Mouse (Mus musculus) embryo, embryonic 10.5 days (tissue): ENCODE measurements around the gene Hsf4.
"Not testable (repeated sequence)": the region's sequence is repeated elsewhere in the genome, so short reads cannot be mapped to it uniquely, and the experiment has no call there.

Experiments
- DNase-seq: peaks from one replicate; pipeline ENCODE4 v3.0.0-alpha.2; 2015; ENCODE audit warnings: low spot score

The Hsf4 gene

DNA sequence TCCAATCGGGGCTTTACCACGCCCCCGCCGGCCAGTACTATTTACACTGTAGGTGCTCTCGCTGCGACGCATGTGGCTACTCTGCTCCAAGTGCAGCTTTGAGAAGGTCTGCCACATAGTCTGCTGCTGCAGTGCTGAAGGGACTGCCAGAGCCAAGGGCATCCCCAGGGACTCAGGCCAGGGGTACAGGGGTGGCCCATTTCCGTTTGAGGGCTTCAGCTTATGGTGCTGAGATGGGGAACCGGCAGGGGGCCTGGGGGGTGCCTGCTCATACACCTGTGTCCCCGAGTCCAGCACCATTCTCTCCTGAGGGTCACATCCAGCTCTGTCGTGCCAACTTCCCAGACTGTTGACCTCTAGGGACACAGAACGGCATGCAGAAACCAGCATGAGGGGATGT is 15.9 kb downstream of the Hsf4 start:
- DNase-seq = no peak

DNA sequence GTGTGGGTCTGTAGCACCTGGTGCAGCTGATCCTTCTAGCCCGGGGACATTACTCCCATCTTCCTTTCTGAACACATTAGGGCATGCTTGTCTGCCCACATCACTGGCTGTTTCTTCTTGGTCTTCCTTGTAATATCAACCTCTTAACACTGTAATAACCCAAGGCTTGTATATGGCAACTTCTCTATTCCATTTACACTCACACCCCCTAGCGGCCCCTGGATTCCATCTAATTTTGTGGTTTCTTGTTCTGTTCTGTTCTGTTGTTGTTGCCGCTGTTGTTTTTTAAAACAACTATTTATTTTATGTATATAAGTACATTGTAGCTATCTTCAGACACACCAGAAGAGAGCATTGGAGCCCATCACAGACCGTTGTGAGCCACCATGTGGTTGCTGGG is 17.3 kb downstream of the Hsf4 start:
- DNase-seq = no peak

DNA sequence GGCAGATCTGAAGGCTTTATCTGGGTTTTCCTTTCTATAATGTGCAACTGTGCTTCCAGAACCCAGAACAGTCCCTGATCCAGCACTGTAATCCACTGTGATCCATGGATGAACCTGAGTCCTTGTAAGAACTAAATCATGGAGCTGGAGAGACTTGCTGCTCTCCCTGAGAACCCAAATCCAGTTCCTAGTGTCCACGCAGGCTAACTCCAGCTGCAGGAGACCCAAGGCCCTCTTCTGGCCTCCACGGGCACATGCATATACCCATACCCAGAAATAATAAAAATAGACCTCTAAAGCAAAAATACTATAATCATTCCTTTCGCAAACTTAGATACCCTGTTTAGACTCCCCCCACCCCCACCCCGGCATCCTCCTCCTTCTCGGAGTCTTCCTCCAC is 18.6 kb downstream of the Hsf4 start:
- no peak for DNase-seq

DNA sequence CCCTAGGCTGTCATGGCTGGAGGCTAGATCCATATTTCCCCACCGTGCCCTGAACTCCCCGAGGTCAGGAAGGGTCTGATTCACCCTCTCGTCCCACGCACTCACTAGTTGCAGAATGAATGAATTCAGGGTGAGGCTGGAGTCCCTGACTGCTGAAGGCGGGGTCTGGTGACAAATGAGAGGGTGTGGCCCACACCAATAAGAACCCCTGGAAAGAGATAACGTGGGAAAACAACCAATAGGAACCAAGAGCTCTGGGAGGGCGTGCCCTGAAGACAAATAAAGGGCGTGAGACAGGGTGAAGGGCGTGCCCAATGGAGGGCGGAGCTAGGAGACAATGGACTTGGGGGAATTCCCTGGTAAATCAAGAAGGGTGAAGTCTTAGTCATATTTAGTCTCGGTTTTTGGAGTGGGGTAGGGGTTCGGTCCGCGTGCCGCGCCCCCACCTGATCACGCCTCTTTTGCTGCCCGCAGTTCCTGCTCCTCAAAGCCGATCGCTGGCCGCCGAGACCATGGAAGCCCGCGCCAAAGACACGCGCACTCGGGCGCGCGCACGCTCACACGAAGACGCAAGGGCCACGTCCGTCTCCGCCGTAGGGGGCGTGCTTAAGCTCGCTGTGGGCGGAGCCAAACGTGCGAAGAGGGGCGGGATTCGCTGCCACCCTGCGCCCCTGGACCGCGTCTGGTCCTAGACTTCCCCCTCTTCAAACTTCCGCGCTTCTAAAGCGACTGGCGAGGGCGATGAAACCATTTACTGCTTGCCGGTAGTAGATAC is 19.5 kb downstream of the Hsf4 start:
- DNase-seq = peak; percentile 97

DNA sequence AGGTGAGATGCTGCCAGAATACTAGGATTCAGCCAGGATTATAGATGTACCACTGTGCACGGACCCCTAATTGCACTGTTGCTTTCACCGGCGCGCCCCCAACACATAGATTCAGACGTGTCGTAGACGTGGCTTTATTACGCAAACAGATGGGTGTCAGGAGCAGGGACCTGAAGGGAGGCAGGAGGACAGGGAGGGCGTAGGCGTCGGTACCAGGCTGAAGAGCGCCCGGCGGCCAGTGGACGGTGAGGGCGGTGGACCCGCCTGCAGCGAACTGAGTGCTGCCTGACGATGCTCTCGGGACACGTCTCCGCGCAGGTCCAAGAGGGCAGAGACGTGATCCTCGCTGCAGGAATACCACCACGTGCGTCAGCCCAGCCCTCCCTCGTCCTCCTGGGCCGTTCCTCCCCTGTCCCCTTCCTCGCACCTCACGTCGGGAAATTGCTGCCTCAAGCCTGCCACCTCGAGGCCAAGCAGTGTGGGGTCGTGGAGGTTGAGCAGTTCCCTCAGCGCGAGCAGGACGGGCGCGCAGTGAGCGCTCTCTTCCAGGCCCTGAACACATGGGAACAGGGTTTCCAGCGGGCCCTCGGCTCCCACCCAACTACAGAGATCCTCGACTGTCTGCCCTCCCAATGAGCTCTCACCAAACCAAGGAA is 20.3 kb downstream of the Hsf4 start, which contains the start of gene 4931428F04Rik:
Gene 4931428F04Rik, minus strand, starts transcription at position 60 of the 656 bp plus-strand sequence.
- peak; percentile 73 for DNase-seq

DNA sequence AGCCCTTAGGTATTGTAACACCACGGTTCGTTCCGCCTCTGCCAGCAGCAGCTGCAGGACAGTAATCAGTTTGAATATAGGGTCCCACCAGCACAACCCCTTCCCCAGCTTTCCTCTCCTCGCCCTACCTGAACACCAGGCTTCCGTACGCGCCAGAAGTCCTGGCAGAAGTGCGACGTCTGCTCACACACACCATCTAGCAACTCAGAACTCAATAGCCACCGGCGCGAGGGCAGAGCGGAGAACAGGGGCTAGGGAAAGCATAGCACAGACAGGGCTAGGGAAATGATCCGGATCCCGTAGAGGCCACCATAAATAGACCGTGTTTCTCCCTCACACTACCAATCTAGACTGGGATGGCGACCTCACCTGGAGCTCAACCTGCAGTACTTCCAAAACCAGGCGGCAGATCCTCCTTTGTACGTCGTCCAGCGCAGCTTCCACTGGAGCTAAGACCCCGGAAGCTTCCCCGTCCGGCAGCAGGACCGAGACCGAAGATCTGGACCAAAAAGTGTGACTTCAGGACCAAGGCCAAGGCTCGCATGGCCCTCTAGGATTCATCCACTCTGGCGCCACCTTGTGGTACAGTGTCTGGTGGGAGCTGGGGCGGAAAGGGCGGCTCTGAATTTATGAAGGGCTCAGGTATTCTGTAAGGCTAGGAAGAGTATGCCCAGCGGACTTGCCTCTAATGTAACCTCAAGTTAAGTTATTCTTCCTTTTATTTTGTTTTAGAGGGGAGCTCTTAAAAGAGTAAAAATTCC is 21.1 kb downstream of the Hsf4 start:
- peak; percentile 96 for DNase-seq

DNA sequence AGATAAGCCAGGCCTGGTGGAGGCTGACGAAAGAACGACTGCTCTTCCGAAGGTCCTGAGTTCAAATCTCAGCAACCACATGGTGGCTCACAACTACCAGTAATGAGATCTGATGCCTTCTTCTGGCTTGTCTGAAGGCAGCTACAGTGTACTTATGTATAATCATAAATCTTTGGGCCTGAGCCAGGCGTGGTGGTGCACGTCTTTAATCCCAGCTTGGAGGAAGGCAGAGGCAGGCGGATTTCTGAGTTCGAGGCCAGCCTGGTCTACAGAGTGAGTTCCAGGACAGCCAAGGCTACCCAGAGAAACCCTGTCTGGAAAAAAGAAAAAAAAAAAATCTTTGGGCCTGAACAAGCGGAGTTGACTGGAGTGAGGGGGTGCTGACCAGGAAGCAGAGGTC is 21.8 kb downstream of the Hsf4 start:
- not testable (repeated sequence) for DNase-seq

DNA sequence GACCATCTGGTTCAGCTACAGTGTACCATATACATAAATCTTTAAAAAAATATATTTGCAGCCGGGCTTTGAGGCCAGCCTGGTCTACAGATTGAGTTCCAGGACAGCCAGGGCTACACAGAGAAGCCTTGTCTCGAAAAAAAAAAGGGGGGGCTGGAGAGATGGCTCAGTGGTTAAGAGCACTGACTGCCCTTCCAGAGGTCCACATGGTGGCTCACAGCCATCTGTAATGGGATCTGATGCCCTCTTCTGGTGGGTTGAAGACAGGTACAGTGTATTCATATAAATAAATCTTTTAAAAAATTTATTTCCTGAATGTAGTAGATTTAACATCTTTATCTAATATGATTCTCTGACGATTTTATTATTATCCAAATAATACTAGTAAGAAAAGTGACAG is 22.2 kb downstream of the Hsf4 start:
- not testable (repeated sequence) for DNase-seq

DNA sequence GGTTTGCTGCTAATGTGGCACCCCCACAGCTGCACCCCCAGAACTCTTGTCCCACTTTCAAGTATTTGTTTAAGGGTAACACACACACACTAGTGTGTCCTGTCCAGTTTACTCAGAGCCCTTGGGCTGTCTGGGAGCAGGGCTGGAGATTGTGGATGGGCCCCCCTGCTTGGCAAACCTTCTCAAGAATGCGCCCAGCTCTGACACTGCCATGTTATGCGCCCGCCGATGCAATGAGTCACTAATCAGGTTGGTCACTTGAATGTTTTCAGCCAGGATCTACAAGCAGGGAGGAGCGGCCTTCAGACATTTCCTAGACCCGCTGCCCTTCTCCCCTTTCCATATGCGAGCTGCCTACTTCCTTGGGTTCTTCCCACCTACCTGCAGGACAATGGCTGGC is 22.9 kb downstream of the Hsf4 start:
- no peak for DNase-seq

DNA sequence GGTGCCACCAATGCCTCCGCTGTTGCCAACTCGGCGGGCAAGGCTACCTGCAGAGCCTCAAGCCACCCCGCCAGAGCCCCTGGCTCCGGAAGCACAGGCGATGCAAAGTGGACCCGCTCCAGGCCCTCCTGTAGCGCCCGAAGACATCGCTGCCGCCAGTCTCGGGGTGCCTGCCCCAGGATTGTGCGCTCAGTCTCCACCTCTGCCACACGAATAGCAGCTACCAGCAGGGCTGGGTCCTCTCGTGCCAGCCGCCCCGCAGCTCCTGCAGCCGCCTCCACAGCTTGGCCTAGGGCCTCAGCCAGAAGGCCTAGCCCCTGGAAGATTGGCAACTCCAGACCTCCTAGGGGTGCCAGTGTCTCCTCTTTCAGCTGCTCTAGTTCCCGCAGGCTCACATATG is 23.8 kb downstream of the Hsf4 start:
- no peak for DNase-seq

DNA sequence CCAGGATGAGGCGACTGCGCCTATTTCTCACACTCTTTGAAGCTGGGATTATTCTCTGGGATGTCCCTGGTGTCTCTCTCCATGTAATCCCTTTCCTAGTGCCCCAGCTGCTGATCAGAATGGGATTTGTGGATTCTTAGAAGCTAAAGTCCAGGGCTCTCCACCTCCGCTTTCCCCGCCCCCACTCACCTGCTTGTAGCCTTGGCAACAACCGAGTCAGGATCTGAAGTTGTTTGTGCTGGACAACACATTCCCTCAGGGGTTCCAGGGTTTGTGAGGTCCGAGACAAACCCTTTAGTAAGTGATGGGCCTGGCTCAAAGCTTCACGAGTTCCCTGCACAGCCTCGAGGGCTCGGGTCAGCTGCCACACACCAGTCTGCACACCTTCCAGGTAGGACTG is 25.2 kb downstream of the Hsf4 start:
- DNase-seq = no peak

DNA sequence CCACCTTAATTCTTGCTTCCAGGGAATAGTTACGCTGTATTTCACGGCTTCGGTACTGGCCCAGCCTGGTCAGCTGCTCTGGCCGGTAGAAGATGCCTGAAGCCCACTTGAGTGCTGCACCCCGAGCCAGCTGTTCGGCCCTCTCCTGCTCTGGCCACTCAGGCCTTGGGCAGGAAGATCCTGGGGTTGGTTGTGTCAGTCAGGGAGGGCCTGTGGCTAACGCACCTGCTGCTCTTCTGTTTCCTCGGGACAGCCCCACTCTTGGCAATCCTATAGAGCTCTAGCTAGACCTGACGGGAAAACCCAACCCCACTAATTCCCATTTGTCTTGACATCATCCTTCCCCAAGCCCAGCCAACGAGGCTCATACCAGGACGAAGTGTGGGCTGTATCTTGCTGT is 25.7 kb downstream of the Hsf4 start:
- no peak for DNase-seq

DNA sequence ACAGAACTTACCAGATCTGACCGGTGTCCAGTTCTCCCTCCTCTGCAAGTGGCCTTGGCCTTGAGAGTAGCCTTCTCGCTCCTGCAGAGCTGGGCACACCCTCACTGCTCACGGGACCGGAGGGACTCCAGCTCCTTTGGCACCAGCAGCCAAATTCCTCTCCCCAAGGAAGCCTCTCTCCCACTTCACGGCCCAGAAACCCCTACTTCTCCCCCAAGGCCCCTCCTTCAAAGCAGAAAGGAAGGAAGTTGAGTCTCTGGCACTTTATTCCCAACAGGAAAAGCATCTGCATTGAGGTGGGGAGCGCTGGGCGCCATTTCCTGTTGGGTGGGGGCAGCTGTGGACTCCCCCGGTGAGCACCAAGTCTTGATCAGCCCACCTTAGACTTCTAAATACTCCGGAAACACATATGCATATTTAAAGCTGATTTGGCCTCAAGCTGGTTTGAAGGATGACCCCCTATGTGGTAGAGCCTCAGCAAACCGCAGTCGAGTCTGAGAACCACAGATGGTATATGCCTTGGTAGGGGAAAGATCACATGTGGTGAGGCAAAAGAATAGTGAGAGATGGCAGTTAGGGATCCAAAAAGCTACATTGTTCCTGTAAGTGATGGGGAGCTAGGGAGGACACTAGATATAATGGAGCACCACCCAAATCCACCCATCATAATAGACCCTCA is 26.4 kb downstream of the Hsf4 start, which contains the start of gene Exoc3l:
Gene Exoc3l, minus strand, starts transcription at position 207 of the 679 bp plus-strand sequence.
- no peak for DNase-seq

DNA sequence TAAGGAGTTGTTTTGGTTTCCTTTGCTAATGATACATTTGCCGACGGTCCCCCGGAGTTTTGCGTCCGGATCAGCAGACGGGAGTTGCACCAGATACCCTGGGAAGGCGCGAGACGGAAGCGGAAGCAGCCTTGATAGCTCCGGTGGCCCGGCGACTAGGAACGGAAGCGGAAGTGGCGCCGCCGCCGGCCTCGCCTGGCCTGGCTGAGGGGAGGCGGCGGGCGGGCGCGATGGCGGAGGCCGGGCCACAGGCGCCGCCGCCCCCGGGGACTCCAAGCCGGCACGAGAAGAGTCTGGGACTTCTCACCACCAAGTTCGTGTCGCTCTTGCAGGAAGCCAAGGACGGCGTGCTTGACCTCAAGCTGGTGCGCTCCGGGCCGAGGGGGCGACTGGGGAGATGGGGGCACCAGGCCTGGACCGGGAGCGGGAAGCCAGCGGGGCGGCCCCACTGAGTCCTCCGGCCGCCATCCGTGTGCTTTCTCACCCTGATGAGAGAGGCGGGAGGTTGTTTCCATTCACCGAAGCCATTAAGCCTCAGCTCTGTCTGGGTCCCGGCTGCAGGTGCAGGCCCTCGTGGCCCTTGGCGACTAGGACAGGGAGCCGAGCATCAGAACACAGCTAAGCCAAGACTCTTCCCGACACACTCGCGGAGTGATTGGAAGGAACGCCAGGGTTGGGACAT is 28.1 kb downstream of the Hsf4 start, which contains the start of gene E2f4:
Gene E2f4, plus strand, starts transcription at position 153 of the 682 bp plus-strand sequence.
- DNase-seq = peak; percentile 96

DNA sequence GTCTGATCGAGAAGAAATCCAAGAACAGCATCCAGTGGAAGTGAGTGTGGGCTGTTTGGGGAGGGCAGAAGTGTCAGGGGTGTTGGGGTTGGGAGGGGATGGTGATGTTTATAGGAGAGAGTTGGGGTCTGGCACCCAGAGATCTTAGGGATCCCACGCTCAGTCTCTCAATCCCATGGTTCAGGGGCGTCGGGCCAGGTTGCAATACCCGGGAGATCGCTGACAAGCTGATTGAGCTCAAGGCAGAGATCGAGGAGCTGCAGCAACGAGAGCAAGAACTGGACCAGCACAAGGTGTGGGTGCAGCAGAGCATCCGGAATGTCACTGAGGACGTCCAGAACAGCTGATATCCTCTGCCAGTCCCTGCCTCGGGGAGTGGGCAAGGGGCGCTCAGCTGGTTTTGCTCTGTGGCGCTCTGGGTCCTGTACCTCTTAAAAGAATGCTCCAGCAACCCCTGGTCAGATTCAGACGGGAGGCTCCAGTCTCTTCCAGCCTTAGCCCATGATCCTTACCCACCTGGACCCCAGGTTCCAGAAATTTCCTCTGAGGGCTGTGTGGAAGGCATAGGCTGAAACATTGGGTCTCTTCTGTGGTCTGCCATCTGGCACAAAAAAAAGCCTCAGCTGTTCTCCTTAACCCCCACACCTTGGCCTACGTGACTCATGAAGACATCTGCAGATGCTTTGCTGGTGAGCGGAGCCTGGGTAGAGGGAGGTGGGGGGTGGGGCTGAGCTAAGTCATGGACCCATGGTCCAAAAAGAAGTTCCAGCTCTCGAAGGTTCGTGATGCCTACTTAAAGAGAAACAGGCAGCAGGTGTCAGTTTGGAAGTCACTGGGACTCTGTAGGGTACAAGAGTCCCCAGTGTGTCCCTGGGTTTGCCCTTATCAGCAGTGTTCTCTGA is 29.0 kb downstream of the Hsf4 start:
- DNase-seq = no peak

DNA sequence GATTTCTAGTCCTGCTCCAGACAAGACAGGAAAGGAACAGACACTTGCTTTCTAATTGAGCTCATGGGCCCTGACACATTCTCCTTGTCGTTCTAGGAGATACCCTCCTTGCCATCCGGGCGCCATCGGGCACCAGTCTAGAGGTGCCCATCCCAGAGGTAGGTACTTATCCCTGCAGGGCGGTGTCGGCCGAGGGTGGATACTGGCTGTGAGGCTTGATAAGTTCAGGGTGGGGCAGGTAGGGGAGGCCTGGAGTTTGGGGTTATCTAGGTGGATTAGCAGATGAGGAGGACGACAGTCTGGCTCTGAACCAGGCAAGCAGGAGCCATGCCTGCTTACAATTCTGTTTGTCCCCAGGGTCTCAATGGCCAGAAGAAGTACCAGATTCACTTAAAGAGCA is 30.4 kb downstream of the Hsf4 start:
- DNase-seq = no peak

DNA sequence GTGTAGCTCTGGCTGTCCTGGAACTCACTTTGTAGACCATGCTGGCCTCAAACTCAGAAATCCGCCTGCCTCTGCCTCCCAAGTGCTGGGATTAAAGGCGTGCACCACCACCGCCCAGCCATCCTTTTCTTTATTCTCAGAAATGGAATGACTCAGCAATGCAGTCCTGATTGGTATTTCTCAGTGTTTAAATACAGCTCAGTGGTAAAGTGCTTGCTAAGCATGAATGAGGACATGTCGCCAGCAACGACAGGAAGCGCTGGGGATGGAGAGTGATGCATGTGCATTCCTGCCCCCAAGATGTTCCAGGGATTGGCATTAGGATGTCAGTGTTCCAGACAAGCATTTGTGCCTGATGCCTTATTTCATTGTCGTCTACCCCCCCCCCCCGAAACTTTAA is 33.8 kb downstream of the Hsf4 start:
- no peak for DNase-seq

DNA sequence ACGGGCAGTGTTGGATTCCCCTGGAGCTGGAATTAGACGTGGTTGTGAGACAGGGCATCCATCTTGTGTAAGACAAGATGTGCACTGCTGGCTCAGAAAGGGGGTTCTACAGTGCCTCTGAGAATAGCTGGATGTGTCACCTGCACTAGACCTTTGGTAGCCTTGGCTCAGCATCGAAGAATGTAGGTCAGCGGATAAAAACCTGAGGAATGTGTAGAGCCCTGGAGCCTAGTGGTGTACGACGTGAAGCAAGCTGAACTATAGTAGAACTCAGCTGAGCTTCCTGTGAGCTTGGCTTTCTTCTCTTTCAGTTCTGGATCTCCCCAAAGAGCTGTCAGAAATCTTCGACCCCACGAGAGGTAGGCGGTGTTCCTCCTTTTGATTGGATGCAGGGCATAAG is 34.3 kb downstream of the Hsf4 start:
- DNase-seq = no peak

DNA sequence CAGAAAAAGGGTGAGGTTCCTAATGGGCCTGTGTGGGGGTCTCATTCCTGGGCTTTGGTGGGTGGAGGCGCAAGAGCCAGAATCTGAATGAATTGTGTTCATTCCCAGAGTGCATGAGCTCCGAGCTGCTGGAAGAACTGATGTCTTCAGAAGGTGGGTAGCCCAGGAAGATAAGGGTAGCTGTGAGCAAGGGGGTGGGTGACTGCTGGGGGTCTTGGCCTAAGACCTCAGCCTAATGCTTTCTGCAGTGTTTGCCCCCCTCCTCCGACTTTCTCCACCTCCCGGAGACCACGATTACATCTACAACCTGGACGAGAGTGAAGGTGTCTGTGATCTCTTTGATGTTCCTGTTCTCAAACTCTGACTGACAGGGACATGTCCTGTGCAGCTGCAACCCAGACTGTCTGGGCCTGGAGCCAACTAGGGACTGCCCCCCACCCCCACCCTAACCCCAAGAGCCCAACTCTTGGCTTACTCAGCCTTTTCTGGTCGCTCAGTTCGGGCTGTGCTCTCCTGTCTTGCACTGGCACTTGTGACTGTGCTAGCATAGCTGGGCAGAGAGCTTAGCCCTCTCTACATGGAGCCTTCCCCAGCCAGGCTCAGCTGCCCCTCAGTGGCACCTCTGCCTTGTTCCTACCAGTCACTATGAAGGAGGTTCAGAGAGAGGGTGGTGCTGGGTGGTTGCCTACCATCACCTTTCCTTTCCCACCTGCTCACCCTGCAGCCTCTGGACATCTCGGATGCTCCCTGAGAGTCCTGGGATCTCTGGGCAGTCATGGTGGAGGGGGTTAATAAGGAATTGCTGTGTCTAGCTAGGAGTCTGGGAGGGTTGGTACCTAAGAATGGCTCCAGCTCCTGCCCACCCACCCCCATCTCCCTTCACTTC is 35.0 kb downstream of the Hsf4 start:
- DNase-seq = no peak
